Mouse (Mus musculus): ENCODE data around the gene Ppp4r2. TPM values are rescaled to one million over a fixed set of nuclear protein-coding genes. Genes with fewer than 3 reads are reported as not detected.
"Not testable (repeated sequence)": the region's sequence is repeated elsewhere in the genome, so short reads cannot be mapped to it uniquely, and the experiment has no call there.

Gene Ppp4r2
- total RNA-seq, 2 experiments from 2014 or later, result 77.7 to 85.4 TPM

- DNase-seq, result no peak
These were observed 1.7 kb upstream of the Ppp4r2 start for GRCm38 (mm10) chr6:100831751-100832150.

GRCm38 (mm10) chr6:100833811-100834481 lies 524 bp downstream of the Ppp4r2 start:
- peak; percentile 63 to 73 for DNase-seq

DNA sequence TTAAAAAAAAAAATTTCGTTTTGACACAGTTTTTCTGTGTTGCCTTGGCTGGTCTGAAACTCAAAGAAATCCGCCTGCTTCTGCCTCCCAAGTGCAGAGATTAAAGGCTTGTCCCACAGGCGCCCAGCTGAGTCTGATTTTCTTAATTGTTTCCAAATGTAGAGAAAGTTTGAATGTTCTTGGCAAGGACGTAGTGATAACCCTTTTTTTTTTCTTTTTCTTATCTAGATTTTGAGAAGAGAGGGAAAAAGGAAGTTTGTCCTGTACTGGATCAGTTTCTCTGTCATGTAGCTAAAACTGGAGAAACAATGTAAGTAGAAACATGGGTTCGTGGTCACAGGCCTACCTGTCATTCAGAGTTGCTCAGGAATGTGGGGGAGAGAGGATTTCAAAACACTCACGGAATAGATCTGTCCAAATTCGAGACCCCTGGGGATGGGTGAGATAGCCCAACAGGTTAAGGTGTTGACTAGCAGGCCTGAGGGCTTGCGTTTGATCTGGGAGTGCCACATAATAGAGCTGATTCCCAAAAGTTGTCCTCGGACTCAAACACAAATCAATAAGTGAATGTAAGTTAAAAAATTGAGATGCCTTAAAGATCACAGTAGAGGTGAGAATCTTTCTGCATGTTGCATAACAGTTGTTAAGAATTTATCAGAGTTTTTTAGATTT lies 1.2 kb downstream of the Ppp4r2 start:
- no peak for DNase-seq

- DNase-seq, result no peak
These were observed 11.6 kb downstream of the Ppp4r2 start for GRCm38 (mm10) chr6:100845058-100845457.

DNA sequence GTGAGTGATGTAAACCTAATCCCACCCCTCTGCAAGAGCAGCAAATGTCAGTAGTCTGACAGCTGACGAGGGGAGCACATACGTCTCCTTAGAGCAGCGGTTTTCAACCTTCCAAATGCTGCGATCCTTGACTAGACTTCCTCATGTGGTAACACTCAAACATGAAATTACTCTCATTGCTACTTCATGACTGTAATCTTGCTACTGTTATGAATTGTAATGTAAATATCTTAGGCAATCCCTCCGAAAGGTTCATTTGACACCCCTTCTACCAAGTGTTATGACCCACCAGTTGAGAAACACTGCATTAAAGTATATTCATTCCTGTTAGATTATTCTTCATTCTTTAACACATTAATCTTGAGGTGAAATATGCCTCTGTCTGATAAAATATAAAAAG lies 13.8 kb downstream of the Ppp4r2 start:
- DNase-seq, result no peak

- no peak for DNase-seq
These were observed 15.4 kb downstream of the Ppp4r2 start for GRCm38 (mm10) chr6:100848682-100849375.

DNA sequence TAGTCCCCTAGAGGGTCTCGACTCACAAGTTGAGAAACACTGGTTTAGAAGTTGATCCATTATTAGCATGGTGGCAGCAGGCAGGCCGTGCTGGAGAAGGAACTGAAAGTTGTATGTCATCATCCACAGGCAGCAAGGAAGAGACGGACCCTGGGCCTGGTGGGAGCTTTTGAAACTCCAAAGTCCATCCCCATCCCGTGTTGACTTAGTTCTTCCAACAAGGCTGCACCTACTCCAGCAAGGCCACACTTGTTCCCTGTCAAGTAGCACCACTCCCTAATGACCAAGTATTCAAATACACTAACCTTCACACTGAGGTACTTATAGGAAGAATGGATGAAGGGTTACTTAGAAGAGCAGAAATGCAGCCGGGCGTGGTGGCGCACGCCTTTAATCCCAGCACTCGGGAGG lies 17.3 kb downstream of the Ppp4r2 start:
- no peak for DNase-seq

DNA sequence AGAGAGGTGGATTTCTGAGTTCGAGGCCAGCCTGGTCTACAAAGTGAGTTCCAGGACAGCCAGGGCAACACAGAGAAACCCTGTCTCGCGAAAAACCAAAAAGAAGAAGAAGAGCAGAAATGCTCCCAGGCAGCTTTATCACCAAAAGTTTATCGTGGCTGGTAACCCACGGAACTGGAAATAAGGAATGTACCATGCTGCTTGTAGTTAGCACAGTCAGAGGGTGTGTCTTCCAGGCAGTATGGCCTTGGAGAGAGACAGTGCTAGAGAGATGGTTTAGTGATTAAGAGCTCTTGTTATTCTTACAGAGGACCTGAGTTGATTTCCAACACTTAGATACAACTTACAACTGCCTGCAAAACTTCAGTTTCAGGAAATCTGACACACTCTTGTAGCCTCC lies 17.7 kb downstream of the Ppp4r2 start:
- DNase-seq, result no peak

- DNase-seq, result no peak
These were observed 31.9 kb downstream of the Ppp4r2 start for GRCm38 (mm10) chr6:100865321-100865720.

GRCm38 (mm10) chr6:100865788-100866187 lies 32.4 kb downstream of the Ppp4r2 start:
- DNase-seq, result not testable (repeated sequence)

- not testable (repeated sequence) for DNase-seq
These were observed 32.8 kb downstream of the Ppp4r2 start for GRCm38 (mm10) chr6:100866246-100866645.

- DNase-seq, result no peak
These were observed 35.4 kb downstream of the Ppp4r2 start for GRCm38 (mm10) chr6:100868863-100869262.

- DNase-seq, result no peak
These were observed 36.5 kb downstream of the Ppp4r2 start for GRCm38 (mm10) chr6:100869909-100870308.

- no peak for DNase-seq
These were observed 39.8 kb downstream of the Ppp4r2 start for GRCm38 (mm10) chr6:100873191-100873590.

DNA sequence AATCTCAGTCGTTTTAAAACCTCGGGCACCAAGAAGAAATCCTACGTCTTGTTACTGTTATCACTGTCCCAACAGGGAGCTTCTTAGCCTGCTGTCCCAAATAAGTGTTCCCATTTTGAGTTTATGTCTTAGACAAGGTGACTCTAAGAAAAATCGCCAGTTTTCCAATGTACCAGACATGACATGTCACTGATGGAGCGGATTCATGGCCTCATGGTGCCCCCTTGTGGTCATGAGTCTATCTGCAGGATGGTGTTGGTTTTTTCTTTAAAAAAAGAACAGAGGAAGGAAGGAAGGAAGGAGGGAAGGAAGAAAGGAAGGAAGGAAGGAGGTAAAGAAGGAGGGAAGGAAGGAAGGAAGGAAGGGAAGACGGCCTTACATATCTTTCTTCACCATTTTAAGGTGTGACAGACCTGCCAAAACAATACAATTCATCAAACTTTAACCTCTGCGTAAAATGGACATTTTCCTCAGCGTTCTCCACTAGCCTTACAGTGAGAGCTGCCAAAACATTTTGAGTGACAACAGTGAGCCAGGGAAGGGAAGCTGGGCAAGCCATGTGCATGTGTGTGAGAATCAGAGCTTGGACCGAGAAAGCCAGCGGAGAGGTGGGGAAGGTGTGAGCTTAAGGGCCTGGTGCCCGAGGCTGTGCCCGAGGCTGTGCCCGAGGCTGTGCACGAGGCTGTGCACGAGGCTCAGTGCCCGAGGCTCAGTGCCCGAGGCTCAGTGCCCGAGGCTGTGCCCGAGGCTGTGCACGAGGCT lies 42.6 kb downstream of the Ppp4r2 start:
- peak; percentile 40 to 50 for DNase-seq

- DNase-seq, result no peak
These were observed 43.2 kb downstream of the Ppp4r2 start for GRCm38 (mm10) chr6:100876624-100877017.

GRCm38 (mm10) chr6:100878546-100878945 lies 45.1 kb downstream of the Ppp4r2 start:
- DNase-seq, result no peak

DNA sequence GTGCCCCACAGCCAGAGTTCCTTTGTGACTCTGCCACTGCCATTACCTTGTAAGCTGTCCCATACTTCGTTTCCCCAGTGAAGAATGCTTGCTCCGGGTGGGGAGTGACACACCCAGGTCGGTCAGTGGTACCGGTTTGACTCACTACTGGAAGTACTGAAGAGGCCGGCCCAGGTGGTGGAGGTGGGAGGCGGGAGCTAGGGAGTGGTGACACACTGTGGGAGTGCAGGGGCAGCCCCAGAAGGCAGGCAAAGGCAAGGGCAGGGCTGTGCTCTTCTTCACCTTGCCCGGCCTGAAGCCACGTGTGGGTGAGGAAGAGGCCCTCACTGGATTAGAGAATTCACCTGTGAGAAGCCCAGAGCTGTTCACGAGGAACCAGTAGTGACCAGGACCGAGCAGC lies 46.2 kb downstream of the Ppp4r2 start:
- DNase-seq, result no peak

DNA sequence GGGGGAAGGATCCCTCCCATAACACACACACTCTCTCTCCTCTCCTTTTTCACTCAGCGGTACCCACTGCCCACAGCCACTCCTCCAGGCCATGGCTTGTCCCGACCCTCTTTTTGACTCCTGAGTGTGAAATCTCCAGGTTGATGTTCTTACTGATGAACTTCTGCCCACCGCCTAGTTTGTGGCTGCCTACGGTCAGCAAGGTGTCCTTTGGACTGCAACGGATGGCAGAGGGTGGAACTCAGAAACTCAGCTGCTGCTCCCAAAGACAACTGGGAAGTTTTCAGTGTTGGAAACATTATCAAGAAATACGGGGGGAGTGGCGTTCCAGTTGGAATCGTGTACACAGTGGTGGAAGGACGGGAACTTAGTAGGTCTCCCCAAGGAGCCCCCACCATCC lies 48.2 kb downstream of the Ppp4r2 start:
- DNase-seq, result no peak

- DNase-seq, result peak; percentile 60 to 67
These were observed 49.2 kb downstream of the Ppp4r2 start for GRCm38 (mm10) chr6:100882381-100883213.

- DNase-seq, result no peak
These were observed 49.8 kb downstream of the Ppp4r2 start for GRCm38 (mm10) chr6:100883233-100883632.
